ENCODE assay signal across 16 mouse cellular contexts in genomic region chr1:25832260-25832659, GRCm38 (mm10). TPM values are rescaled to one million over a fixed set of nuclear protein-coding genes. Genes with fewer than 3 reads are reported as not detected.
DNase-seq lines count a peak whose midpoint lies in the region; ATAC-seq and TF ChIP-seq lines count a peak whose summit lies in the region.
"Had no signal": no experiment of that assay in that cellular context is flagged by ENCODE, and none has a peak within 500 bp of the region (broad histone marks: within the 10 kb centered on the region; RNA-seq: fewer than 3 reads in every experiment).

No protein-coding gene starts in this region.

- no peak for TF ChIP-seq CTCF in brain, embryonic 14.5 days (IDR thresholded peaks at IDR 0.05; ENCODE audit: borderline replicate concordance, extremely low read depth, insufficient read depth, insufficient read length)

- no peaks in the 10 kb centered on the region for H3K9me3 ChIP-seq in forebrain, embryonic 14.5 days (replicated peaks; ENCODE audit: control insufficient read depth, low read length)
- H3K9me3 ChIP-seq in forebrain, embryonic 10.5 days = no peaks in the 10 kb centered on the region
- no peaks in the 10 kb centered on the region for H3K9me3 ChIP-seq in hindbrain, embryonic 14.5 days (ENCODE audit: control insufficient read depth, low read length)
- no peaks in the 10 kb centered on the region for H3K9me3 ChIP-seq in midbrain, embryonic 16.5 days (replicated peaks; ENCODE audit: control insufficient read depth, low read length, poor library complexity, severe bottlenecking)
- no peaks in the 10 kb centered on the region for H3K9me3 ChIP-seq in embryonic facial prominence, embryonic 10.5 days
- H3K9me3 ChIP-seq: embryonic facial prominence, embryonic 12.5 days had no signal

- H3K36me3 ChIP-seq in forebrain, embryonic 14.5 days (ENCODE audit: control insufficient read depth, insufficient read depth, low read length) = no peaks in the 10 kb centered on the region
- H3K36me3 ChIP-seq in forebrain, embryonic 10.5 days (replicated peaks) = no peaks in the 10 kb centered on the region
- H3K36me3 ChIP-seq in hindbrain, embryonic 14.5 days (replicated peaks; ENCODE audit: control insufficient read depth, insufficient read depth) = no peaks in the 10 kb centered on the region
- no peaks in the 10 kb centered on the region for H3K36me3 ChIP-seq in midbrain, embryonic 16.5 days (ENCODE audit: control insufficient read depth, insufficient read depth, low read length)
- H3K36me3 ChIP-seq in embryonic facial prominence, embryonic 10.5 days (replicated peaks) = no peaks in the 10 kb centered on the region
- H3K36me3 ChIP-seq: embryonic facial prominence, embryonic 12.5 days had no signal

- H3K9ac ChIP-seq in forebrain, embryonic 14.5 days (ENCODE audit: low read length) = no peak overlapping the region; the same call in 1 of the 2 replicates
- H3K9ac ChIP-seq in hindbrain, embryonic 14.5 days = peak overlapping the region; percentile 78
- H3K9ac ChIP-seq in midbrain, embryonic 16.5 days (ENCODE audit: low read depth, low read length) = peak overlapping the region; percentile 75
- H3K9ac ChIP-seq: embryonic facial prominence, embryonic 12.5 days; lung, embryonic 14.5 days had no signal

- DNase-seq in forebrain, embryonic 14.5 days (ENCODE audit: low spot score) = no peak
- no peak for DNase-seq in forebrain, embryonic 10.5 days (ENCODE audit: extremely low spot score, low spot score)
- DNase-seq in brain, embryonic 14.5 days (ENCODE audit: low read depth) = peak; percentile 41
- DNase-seq in hindbrain, embryonic 14.5 days (ENCODE audit: low spot score) = no peak
- DNase-seq in testis, postnatal 10 days (ENCODE audit: low spot score) = no peak
- DNase-seq in embryonic facial prominence, embryonic 10.5 days (ENCODE audit: low spot score) = no peak
- DNase-seq: adrenal gland, postnatal 14 days; gastrocnemius, postnatal 25 days; heart, postnatal 36 days; kidney, adult 18-20 months; lung, embryonic 14.5 days; thymus, adult 2 months had no signal

- H3K27ac ChIP-seq in forebrain, embryonic 14.5 days (ENCODE audit: low read depth, low read length) = no peak overlapping the region
- H3K27ac ChIP-seq in forebrain, embryonic 10.5 days = no peak overlapping the region
- peak overlapping the region; percentile 94 for H3K27ac ChIP-seq in hindbrain, embryonic 14.5 days
- H3K27ac ChIP-seq in midbrain, embryonic 16.5 days (ENCODE audit: low read length) = peak overlapping the region; percentile 75
- no peak overlapping the region for H3K27ac ChIP-seq in embryonic facial prominence, embryonic 10.5 days (replicated peaks)
- H3K27ac ChIP-seq: embryonic facial prominence, embryonic 12.5 days had no signal

- peaks cover 8% of the 10 kb centered on the region for H3K4me1 ChIP-seq in forebrain, embryonic 14.5 days (ENCODE audit: control insufficient read depth, insufficient read depth, low read length)
- H3K4me1 ChIP-seq in forebrain, embryonic 10.5 days = peaks cover 34% of the 10 kb centered on the region
- peaks cover 17% of the 10 kb centered on the region for H3K4me1 ChIP-seq in hindbrain, embryonic 14.5 days (replicated peaks; ENCODE audit: control insufficient read depth, insufficient read depth, low read length)
- peaks cover 7% of the 10 kb centered on the region; the same call in 1 of the 2 replicates for H3K4me1 ChIP-seq in midbrain, embryonic 16.5 days (ENCODE audit: control insufficient read depth, insufficient read depth, low read length)
- no peaks in the 10 kb centered on the region; the same call in 1 of the 2 replicates for H3K4me1 ChIP-seq in embryonic facial prominence, embryonic 10.5 days
- H3K4me1 ChIP-seq: embryonic facial prominence, embryonic 12.5 days had no signal

- H3K27me3 ChIP-seq in forebrain, embryonic 14.5 days (replicated peaks; ENCODE audit: control insufficient read depth, insufficient read depth, low read length) = no peaks in the 10 kb centered on the region
- peaks cover 23% of the 10 kb centered on the region for H3K27me3 ChIP-seq in forebrain, embryonic 10.5 days (ENCODE audit: poor library complexity, severe bottlenecking)
- H3K27me3 ChIP-seq in hindbrain, embryonic 14.5 days (ENCODE audit: control insufficient read depth, insufficient read depth, low read length) = no peaks in the 10 kb centered on the region
- H3K27me3 ChIP-seq in midbrain, embryonic 16.5 days (ENCODE audit: control insufficient read depth, insufficient read depth, low read depth, low read length) = no peaks in the 10 kb centered on the region
- peaks cover 35% of the 10 kb centered on the region for H3K27me3 ChIP-seq in embryonic facial prominence, embryonic 10.5 days (replicated peaks; ENCODE audit: low read depth, poor library complexity, severe bottlenecking)

- peak overlapping the region; percentile 62 for H3K4me2 ChIP-seq in forebrain, embryonic 14.5 days (ENCODE audit: low read length)
- peak overlapping the region; percentile 75 for H3K4me2 ChIP-seq in hindbrain, embryonic 14.5 days (replicated peaks)
- peak overlapping the region; percentile 72 for H3K4me2 ChIP-seq in midbrain, embryonic 16.5 days (ENCODE audit: low read length)
- H3K4me2 ChIP-seq: embryonic facial prominence, embryonic 12.5 days; heart, embryonic 11.5 days; lung, embryonic 14.5 days had no signal

- no peak for TF ChIP-seq POLR2A in brain, embryonic 14.5 days (IDR thresholded peaks at IDR 0.05; ENCODE audit: borderline replicate concordance, extremely low read depth, insufficient read depth, insufficient read length, poor library complexity, severe bottlenecking)

- ATAC-seq in forebrain, embryonic 14.5 days = no peak
- no peak for ATAC-seq in hindbrain, embryonic 14.5 days (ENCODE audit: low FRiP score)
- ATAC-seq in midbrain, embryonic 16.5 days = no peak

- 35% methylated on average over 6 of the region's 6 CpGs for WGBS in forebrain, embryonic 14.5 days
- 59% methylated on average over 6 of the region's 6 CpGs for WGBS in forebrain, embryonic 10.5 days
- WGBS in hindbrain, embryonic 14.5 days = 23% methylated on average over 6 of the region's 6 CpGs
- 23% methylated on average over 6 of the region's 6 CpGs for WGBS in midbrain, embryonic 16.5 days
- WGBS in embryonic facial prominence, embryonic 10.5 days = 61% methylated on average over 6 of the region's 6 CpGs

- peak overlapping the region; percentile 63; the same call in 1 of the 2 replicates for H3K4me3 ChIP-seq in forebrain, embryonic 14.5 days (ENCODE audit: low read depth, low read length)
- no peak overlapping the region for H3K4me3 ChIP-seq in forebrain, embryonic 10.5 days
- H3K4me3 ChIP-seq in hindbrain, embryonic 14.5 days (replicated peaks; ENCODE audit: low read length) = peak overlapping the region; percentile 64
- H3K4me3 ChIP-seq in midbrain, embryonic 16.5 days (ENCODE audit: low read depth, low read length) = peak overlapping the region; percentile 60
- H3K4me3 ChIP-seq in embryonic facial prominence, embryonic 10.5 days = no peak overlapping the region
- H3K4me3 ChIP-seq: embryonic facial prominence, embryonic 12.5 days had no signal

RNA-seq across cellular contexts. Expression of gene Adgrb3, which starts 2.8 kb away (rescaled TPM):
- 40.0 and 46.8 TPM in 2 replicates for polyA plus RNA-seq in forebrain, embryonic 14.5 days (2014; fragmentation: Nextera tagmentation; extraction: Ambion mirVana)
- 2.5 and 3.4 TPM in 2 replicates for polyA plus RNA-seq in forebrain, embryonic 10.5 days (2016; fragmentation: Nextera tagmentation; extraction: Ambion mirVana)
- 35.7 and 47.2 TPM in 2 replicates for polyA plus RNA-seq in brain, embryonic 14.5 days (2012; rRNA removed)
- polyA plus RNA-seq in hindbrain, embryonic 14.5 days (2014; fragmentation: Nextera tagmentation; extraction: Ambion mirVana) = 62.0 and 68.3 TPM in 2 replicates
- 67.9 and 68.6 TPM in 2 replicates for polyA plus RNA-seq in midbrain, embryonic 16.5 days (2015; fragmentation: Nextera tagmentation; extraction: Ambion mirVana)
- 1.4 and 1.7 TPM in 2 replicates for polyA plus RNA-seq in embryonic facial prominence, embryonic 10.5 days (2016; fragmentation: Nextera tagmentation; extraction: Ambion mirVana)
- polyA plus RNA-seq: liver, adult 2 months had no signal

Comparison
In these comparisons a context has a peak if more than half of its experiments do, and no peak if none do; other contexts are left out.
1. H3K4me3 ChIP-seq: peak in forebrain, embryonic 14.5 days (single experiment), hindbrain, embryonic 14.5 days (single experiment) and midbrain, embryonic 16.5 days (single experiment); none in forebrain, embryonic 10.5 days (single experiment) and embryonic facial prominence, embryonic 10.5 days (single experiment).
2. H3K27ac ChIP-seq: peak in hindbrain, embryonic 14.5 days (single experiment) and midbrain, embryonic 16.5 days (single experiment); none in forebrain, embryonic 14.5 days (single experiment), forebrain, embryonic 10.5 days (single experiment) and embryonic facial prominence, embryonic 10.5 days (single experiment).
3. Peak in every context shown above with its lines, with median percentiles within 50 percentile points of each other: H3K4me2 ChIP-seq.